Comparison of ENCODE assay signal across 23 mouse cellular contexts in the genomic region with DNA sequence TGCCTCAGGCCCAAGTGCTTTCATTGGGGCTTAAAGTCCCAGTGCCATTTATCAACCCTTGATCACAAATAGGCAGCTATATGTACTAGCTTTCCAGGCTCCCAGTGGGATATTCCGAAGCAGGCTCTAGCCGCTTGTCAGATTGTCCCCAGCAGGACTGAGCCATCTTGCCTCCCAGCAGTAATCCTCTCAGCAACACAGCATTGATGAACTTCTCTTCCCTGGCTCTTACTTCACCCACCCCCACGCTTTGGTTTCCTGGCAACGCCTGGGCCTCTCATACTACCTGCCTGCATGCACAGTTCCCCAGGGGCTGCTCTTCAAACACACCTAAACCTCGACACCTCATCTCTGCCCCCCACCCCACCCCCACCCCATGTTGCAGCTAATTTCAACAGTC. TPM values are rescaled to one million over a fixed set of nuclear protein-coding genes. Genes with fewer than 3 reads are reported as not detected.
A peak's percentile ranks its signal among the peaks of the same experiment; 100 is the strongest.
DNase-seq lines count a peak whose midpoint lies in the region; ATAC-seq and TF ChIP-seq lines count a peak whose summit lies in the region.
"Had no signal": no experiment of that assay in that cellular context is flagged by ENCODE, and none has a peak within 500 bp of the region (broad histone marks: within the 10 kb centered on the region; RNA-seq: fewer than 3 reads in every experiment).

No protein-coding gene starts in this region.

- H3K27me3 ChIP-seq in forebrain, postnatal 0 days (ENCODE audit: insufficient read depth, low read length): no peaks in the 10 kb centered on the region
- no peaks in the 10 kb centered on the region for H3K27me3 ChIP-seq in forebrain, embryonic 14.5 days (replicated peaks; ENCODE audit: control insufficient read depth, insufficient read depth, low read length)
- H3K27me3 ChIP-seq in midbrain, embryonic 10.5 days (ENCODE audit: low read depth, poor library complexity, severe bottlenecking): no peaks in the 10 kb centered on the region
- no peaks in the 10 kb centered on the region for H3K27me3 ChIP-seq in midbrain, postnatal 0 days (ENCODE audit: insufficient read depth, low read length)
- H3K27me3 ChIP-seq: embryonic facial prominence, embryonic 12.5 days; neural tube, embryonic 15.5 days had no signal

- no peak for TF ChIP-seq POLR2A in brain, embryonic 14.5 days (IDR thresholded peaks at IDR 0.05; ENCODE audit: borderline replicate concordance, extremely low read depth, insufficient read depth, insufficient read length, poor library complexity, severe bottlenecking)

- H3K4me2 ChIP-seq in forebrain, postnatal 0 days (ENCODE audit: low read depth): no peak overlapping the region
- H3K4me2 ChIP-seq in forebrain, embryonic 14.5 days (ENCODE audit: low read length): no peak overlapping the region
- H3K4me2 ChIP-seq in midbrain, postnatal 0 days (ENCODE audit: low read depth, low read length, poor library complexity, severe bottlenecking): no peak overlapping the region
- H3K4me2 ChIP-seq: embryonic facial prominence, embryonic 12.5 days; liver, embryonic 11.5 days; neural tube, embryonic 15.5 days had no signal

- TF ChIP-seq CTCF in forebrain, postnatal 0 days (IDR thresholded peaks at IDR 0.05; ENCODE audit: low read depth): no peak
- no peak for TF ChIP-seq CTCF in brain, embryonic 14.5 days (IDR thresholded peaks at IDR 0.05; ENCODE audit: borderline replicate concordance, extremely low read depth, insufficient read depth, insufficient read length)
- no peak for TF ChIP-seq CTCF in midbrain, postnatal 0 days (IDR thresholded peaks at IDR 0.05)

- WGBS in forebrain, postnatal 0 days: 14% methylated on average over 5 of the region's 5 CpGs
- WGBS in forebrain, embryonic 14.5 days: 9% methylated on average over 5 of the region's 5 CpGs
- WGBS in midbrain, embryonic 10.5 days: 9% methylated on average over 5 of the region's 5 CpGs
- WGBS in midbrain, postnatal 0 days: 12% methylated on average over 5 of the region's 5 CpGs

- no peak overlapping the region for H3K27ac ChIP-seq in forebrain, postnatal 0 days (ENCODE audit: low read depth, low read length)
- H3K27ac ChIP-seq in forebrain, embryonic 14.5 days (ENCODE audit: low read depth, low read length): no peak overlapping the region
- H3K27ac ChIP-seq in midbrain, embryonic 10.5 days (replicated peaks): peak overlapping the region; percentile 28; the same call in 1 of the 2 replicates
- no peak overlapping the region for H3K27ac ChIP-seq in midbrain, postnatal 0 days (ENCODE audit: low read depth, low read length)
- H3K27ac ChIP-seq: embryonic facial prominence, embryonic 12.5 days; left cerebral cortex, adult 2 months; neural tube, embryonic 15.5 days had no signal

- H3K4me3 ChIP-seq in forebrain, postnatal 0 days (ENCODE audit: low read depth, low read length): no peak overlapping the region
- no peak overlapping the region for H3K4me3 ChIP-seq in forebrain, embryonic 14.5 days (ENCODE audit: low read depth, low read length)
- no peak overlapping the region for H3K4me3 ChIP-seq in midbrain, embryonic 10.5 days
- no peak overlapping the region for H3K4me3 ChIP-seq in midbrain, postnatal 0 days (ENCODE audit: low read depth, low read length)
- H3K4me3 ChIP-seq: embryonic facial prominence, embryonic 12.5 days; left cerebral cortex, adult 2 months; neural tube, embryonic 15.5 days had no signal

- no peaks in the 10 kb centered on the region; the same call in 1 of the 2 replicates for H3K4me1 ChIP-seq in forebrain, postnatal 0 days (ENCODE audit: insufficient read depth)
- 0 out of 2 replicates have a peak, but pooled peaks cover 2% of the 10 kb centered on the region for H3K4me1 ChIP-seq in forebrain, embryonic 14.5 days (ENCODE audit: control insufficient read depth, insufficient read depth, low read length)
- H3K4me1 ChIP-seq in midbrain, embryonic 10.5 days: peaks cover 15% of the 10 kb centered on the region
- H3K4me1 ChIP-seq in midbrain, postnatal 0 days (ENCODE audit: insufficient read depth, low read length): 0 out of 2 replicates have a peak, but pooled peaks cover 5% of the 10 kb centered on the region
- H3K4me1 ChIP-seq: embryonic facial prominence, embryonic 12.5 days had no signal

- no peaks in the 10 kb centered on the region for H3K36me3 ChIP-seq in forebrain, postnatal 0 days (ENCODE audit: insufficient read depth)
- H3K36me3 ChIP-seq in forebrain, embryonic 14.5 days (ENCODE audit: control insufficient read depth, insufficient read depth, low read length): no peaks in the 10 kb centered on the region
- H3K36me3 ChIP-seq in midbrain, embryonic 10.5 days: no peaks in the 10 kb centered on the region
- H3K36me3 ChIP-seq in midbrain, postnatal 0 days (ENCODE audit: insufficient read depth, low read length): no peaks in the 10 kb centered on the region
- H3K36me3 ChIP-seq: embryonic facial prominence, embryonic 12.5 days; neural tube, embryonic 15.5 days had no signal

- ATAC-seq in forebrain, postnatal 0 days: peak; percentile 56; the same call in 1 of the 2 replicates
- ATAC-seq in forebrain, embryonic 14.5 days: no peak
- ATAC-seq in midbrain, postnatal 0 days (ENCODE audit: low FRiP score): peak; percentile 52
- ATAC-seq: inflammation-experienced regulatory T-cells, adult 6 months had no signal

- no peaks in the 10 kb centered on the region for H3K9me3 ChIP-seq in forebrain, postnatal 0 days (ENCODE audit: low read length)
- no peaks in the 10 kb centered on the region for H3K9me3 ChIP-seq in forebrain, embryonic 14.5 days (replicated peaks; ENCODE audit: control insufficient read depth, low read length)
- no peaks in the 10 kb centered on the region for H3K9me3 ChIP-seq in midbrain, embryonic 10.5 days (replicated peaks)
- H3K9me3 ChIP-seq in midbrain, postnatal 0 days (ENCODE audit: low read length): no peaks in the 10 kb centered on the region
- H3K9me3 ChIP-seq: embryonic facial prominence, embryonic 12.5 days; neural tube, embryonic 15.5 days had no signal

- DNase-seq in forebrain, postnatal 0 days: peak; percentile 22
- no peak for DNase-seq in forebrain, embryonic 14.5 days (ENCODE audit: low spot score)
- DNase-seq in brain, embryonic 14.5 days (ENCODE audit: low read depth): peak; percentile 56
- peak; percentile 29 for DNase-seq in midbrain, embryonic 10.5 days (ENCODE audit: low spot score)
- DNase-seq in midbrain, postnatal 0 days (ENCODE audit: low spot score): no peak
- DNase-seq in yolk sac, embryonic 10.5 days (ENCODE audit: low spot score): no peak
- DNase-seq in adrenal gland, adult 2 months: no peak
- DNase-seq: adrenal gland, adult 8-10 months; cerebellum, postnatal 25 days; gastrocnemius, postnatal 25 days; kidney, postnatal 36 days; layer of hippocampus, adult 9-11 months; lung, adult 18-20 months; lung, postnatal 36 days; right cerebral cortex, postnatal 25 days; thymus, adult 2 months had no signal

- H3K9ac ChIP-seq in forebrain, postnatal 0 days: no peak overlapping the region
- no peak overlapping the region for H3K9ac ChIP-seq in forebrain, embryonic 14.5 days (ENCODE audit: low read length)
- H3K9ac ChIP-seq in midbrain, postnatal 0 days (replicated peaks; ENCODE audit: low read length, poor library complexity, severe bottlenecking): no peak overlapping the region
- H3K9ac ChIP-seq: embryonic facial prominence, embryonic 12.5 days; neural tube, embryonic 15.5 days had no signal

RNA-seq across cellular contexts. Expression of gene Gpr1, which starts 23.0 kb away (rescaled TPM):
- 0.62 and 0.95 TPM in 2 replicates for total RNA-seq in forebrain, postnatal 0 days (2014; rRNA removed)
- 0.45 and 0.47 TPM in 2 replicates for polyA plus RNA-seq in forebrain, postnatal 0 days (2015; fragmentation: Nextera tagmentation; extraction: Ambion mirVana)
- 0.40 and 0.72 TPM in 2 replicates for polyA plus RNA-seq in forebrain, embryonic 14.5 days (2014; fragmentation: Nextera tagmentation; extraction: Ambion mirVana)
- polyA plus RNA-seq in brain, embryonic 14.5 days (2012; rRNA removed): 0.26 and 0.45 TPM in 2 replicates
- 0.25 and 0.30 TPM in 2 replicates for polyA plus RNA-seq in midbrain, embryonic 10.5 days (2016; fragmentation: Nextera tagmentation; extraction: Ambion mirVana)
- 0.16 and 1.2 TPM in 2 replicates for total RNA-seq in midbrain, postnatal 0 days (2014; rRNA removed)
- polyA plus RNA-seq in midbrain, postnatal 0 days (2015; fragmentation: Nextera tagmentation; extraction: Ambion mirVana): 1.2 TPM in 2 replicates
- under 1 TPM; 0.28 to 0.40 TPM for total RNA-seq in adrenal gland, adult 2 months (2021)
- polyA plus RNA-seq in adrenal gland, adult 2 months (2012; rRNA removed): 0.10 and 0.12 TPM in 2 replicates
- total RNA-seq: hematopoietic stem cell, adult 5-6 weeks; megakaryocyte-erythroid progenitor cell, adult 5-6 weeks had no signal
- polyA plus RNA-seq: inflammation-experienced regulatory T-cells, adult 6 months had no signal

RNA-seq across cellular contexts. Expression of gene Zdbf2, which starts 35.7 kb away (rescaled TPM):
- 18.4 and 30.3 TPM in 2 replicates for total RNA-seq in forebrain, postnatal 0 days (2014; rRNA removed)
- 7.4 and 23.9 TPM in 2 replicates for polyA plus RNA-seq in forebrain, postnatal 0 days (2015; fragmentation: Nextera tagmentation; extraction: Ambion mirVana)
- polyA plus RNA-seq in forebrain, embryonic 14.5 days (2014; fragmentation: Nextera tagmentation; extraction: Ambion mirVana): 23.6 and 27.8 TPM in 2 replicates
- polyA plus RNA-seq in brain, embryonic 14.5 days (2012; rRNA removed): 12.8 and 19.0 TPM in 2 replicates
- 18.1 and 19.3 TPM in 2 replicates for polyA plus RNA-seq in midbrain, embryonic 10.5 days (2016; fragmentation: Nextera tagmentation; extraction: Ambion mirVana)
- total RNA-seq in midbrain, postnatal 0 days (2014; rRNA removed): 31.6 and 35.3 TPM in 2 replicates
- polyA plus RNA-seq in midbrain, postnatal 0 days (2015; fragmentation: Nextera tagmentation; extraction: Ambion mirVana): 26.7 and 45.9 TPM in 2 replicates
- 10 to 100 TPM in 1 of 2 experiments, 1 to 10 TPM in 1; 8.6 to 13.6 TPM for total RNA-seq in adrenal gland, adult 2 months (2021)
- 0.37 and 1.4 TPM in 2 replicates for polyA plus RNA-seq in adrenal gland, adult 2 months (2012; rRNA removed)
- total RNA-seq: megakaryocyte-erythroid progenitor cell, adult 5-6 weeks had no signal

Comparison
In these comparisons a context has a peak if more than half of its experiments do, and no peak if none do; other contexts are left out.
1. DNase-seq: peak in forebrain, postnatal 0 days (single experiment), brain, embryonic 14.5 days (single experiment) and midbrain, embryonic 10.5 days (single experiment); none in forebrain, embryonic 14.5 days (single experiment), midbrain, postnatal 0 days (single experiment), yolk sac, embryonic 10.5 days (single experiment) and adrenal gland, adult 2 months (single experiment).